Mouse (Mus musculus) neutrophil, adult 83 days (primary cell): Measurements from ENCODE around the gene Kcnk18. TPM values are rescaled to one million over a fixed set of nuclear protein-coding genes. Genes with fewer than 3 reads are reported as not detected.

Experiments
- total RNA-seq, 2 experiments: library from RNA; stranded (reverse); gene quantifications; one replicate each; pipeline ENCODE4 v1.2.4; 2023

Kcnk18 gene
- not detected for total RNA-seq

GRCm38 (mm10) chr19:59218991-59219390 is at the start of gene Kcnk18:
Gene Kcnk18, plus strand, starts transcription at chr19:59219214.

GRCm38 (mm10) chr19:59169936-59170765 is 48.9 kb upstream of the Kcnk18 start, which contains the start of gene Vax1:
Gene Vax1, minus strand, starts transcription at chr19:59170056.

GRCm38 (mm10) chr19:59260718-59261442 is 41.9 kb downstream of the Kcnk18 start, which contains the start of gene Slc18a2:
Gene Slc18a2, plus strand, starts transcription at chr19:59260896.

Other genes with a start within 250 kb of the Kcnk18 start
- 1 to 10 TPM; 2.1 to 2.3 TPM for gene Shtn1, start 143.1 kb upstream of the Kcnk18 start, total RNA-seq
- gene Vax1, start 49.2 kb upstream of the Kcnk18 start, total RNA-seq: not detected
- gene Slc18a2, start 41.7 kb downstream of the Kcnk18 start, total RNA-seq: under 1 TPM; 0.55 to 0.82 TPM
- 100 to 1,000 TPM; 579 to 715 TPM for gene Rps12-ps3, start 103.1 kb downstream of the Kcnk18 start, total RNA-seq
- gene Pdzd8, start 126.6 kb downstream of the Kcnk18 start, total RNA-seq: 10 to 100 TPM; 69.1 to 79.2 TPM
- not detected for gene Emx2, start 239.2 kb downstream of the Kcnk18 start, total RNA-seq